Mouse (Mus musculus): Measurements from ENCODE around the gene Dst. TPM values are rescaled to one million over a fixed set of nuclear protein-coding genes. Genes with fewer than 3 reads are reported as not detected.

Dst gene
- total and polyA plus RNA-seq, 3 experiments: 0.08 to 0.60 TPM; not detected in 1

GRCm38 (mm10) chr1:34158822-34159221, 250.8 kb downstream of the Dst start:
- H3K79me2 ChIP-seq (ENCODE audit: control insufficient read depth, insufficient read depth, low read length, poor library complexity): no peaks in the 10 kb centered on the region
- no peaks in the 10 kb centered on the region for H3K9me3 ChIP-seq (replicated peaks; ENCODE audit: insufficient read depth, low read length)
- no peak overlapping the region for H3K27ac ChIP-seq (ENCODE audit: control insufficient read depth, low read depth, low read length)
- no peak for TF ChIP-seq HCFC1 (IDR thresholded peaks at IDR 0.05; ENCODE audit: low read depth, low read length)
- H3K4me1 ChIP-seq (ENCODE audit: control insufficient read depth in 1 of 2, insufficient read depth in 2 of 2, low read length in 2 of 2): no peaks in the 10 kb centered on the region
- no peaks in the 10 kb centered on the region for H3K27me3 ChIP-seq (ENCODE audit: control insufficient read depth in 1 of 2, insufficient read depth in 2 of 2, low read length in 2 of 2)
- H3K36me3 ChIP-seq (ENCODE audit: control insufficient read depth in 1 of 2, insufficient read depth in 2 of 2, low read length in 2 of 2): no peaks in the 10 kb centered on the region
- no peak overlapping the region for H3K9ac ChIP-seq (ENCODE audit: control insufficient read depth, low read depth, low read length, poor library complexity, severe bottlenecking)
- DNase-seq (ENCODE audit: low read depth, low spot score): no peak
- no peak overlapping the region for H3K4me3 ChIP-seq (ENCODE audit: control insufficient read depth in 1 of 2, insufficient read depth in 1 of 2, low read depth in 2 of 2, low read length in 2 of 2)

- Histone ChIP-seq H3K9ac (ENCODE audit: control insufficient read depth, low read depth, low read length, poor library complexity, severe bottlenecking) (no peak overlapping the region), H3K27ac (ENCODE audit: control insufficient read depth, low read depth, low read length) (no peak overlapping the region), H3K79me2 (ENCODE audit: control insufficient read depth, insufficient read depth, low read length, poor library complexity) (no peaks in the 10 kb centered on the region), H3K9me3 (replicated peaks; ENCODE audit: insufficient read depth, low read length) (no peaks in the 10 kb centered on the region), H3K4me1 (ENCODE audit: control insufficient read depth in 1 of 2, insufficient read depth in 2 of 2, low read length in 2 of 2) (no peaks in the 10 kb centered on the region), H3K27me3 (ENCODE audit: control insufficient read depth in 1 of 2, insufficient read depth in 2 of 2, low read length in 2 of 2) (no peaks in the 10 kb centered on the region), H3K36me3 (ENCODE audit: control insufficient read depth in 1 of 2, insufficient read depth in 2 of 2, low read length in 2 of 2) (no peaks in the 10 kb centered on the region), H3K4me3 (ENCODE audit: control insufficient read depth in 1 of 2, insufficient read depth in 1 of 2, low read depth in 2 of 2, low read length in 2 of 2) (no peak overlapping the region)
- no peak for DNase-seq (ENCODE audit: low read depth, low spot score)
- TF ChIP-seq MAZ (IDR thresholded peaks at IDR 0.05; ENCODE audit: low read depth, low read length) (no peak), POLR2AphosphoS5 (IDR thresholded peaks at IDR 0.05; ENCODE audit: borderline replicate concordance, low read depth, low read length) (no peak), MEF2A (IDR thresholded peaks at IDR 0.05; ENCODE audit: extremely low read depth, insufficient replicate concordance, low read depth, low read length, poor library complexity, severe bottlenecking) (no peak), MAX (IDR thresholded peaks at IDR 0.05; ENCODE audit: low read length) (no peak), CHD1 (IDR thresholded peaks at IDR 0.05; ENCODE audit: low read depth, low read length) (no peak), ZC3H11A (IDR thresholded peaks at IDR 0.05; ENCODE audit: low read depth, low read length) (no peak), MYB (IDR thresholded peaks at IDR 0.05; ENCODE audit: low read depth, low read length) (no peak), GATA1 (IDR thresholded peaks at IDR 0.05; ENCODE audit: low read depth, low read length) (no peak), EP300 (IDR thresholded peaks at IDR 0.05; ENCODE audit: low read depth in 1 of 2, low read length in 2 of 2) (no peak), GABPA (IDR thresholded peaks at IDR 0.05; ENCODE audit: low read depth, low read length) (no peak), TCF12 (IDR thresholded peaks at IDR 0.05; ENCODE audit: low read depth, low read length) (no peak), JUND (IDR thresholded peaks at IDR 0.05; ENCODE audit: low read depth, low read length) (no peak), CTCF (IDR thresholded peaks at IDR 0.05 in 2 of 3, conservative IDR thresholded peaks at IDR 0.05 in 1 of 3; ENCODE audit: control insufficient read depth in 1 of 3, insufficient read depth in 1 of 3, low read depth in 2 of 3, low read length in 3 of 3, poor library complexity in 1 of 3, severe bottlenecking in 1 of 3) (no peak), BHLHE40 (IDR thresholded peaks at IDR 0.05; ENCODE audit: borderline replicate concordance, low read depth, low read length) (no peak), TBP (IDR thresholded peaks at IDR 0.05; ENCODE audit: low read depth, low read length) (no peak), ZNF384 (IDR thresholded peaks at IDR 0.05; ENCODE audit: low read depth, low read length) (no peak), CHD2 (IDR thresholded peaks at IDR 0.05; ENCODE audit: low read length) (no peak), USF2 (IDR thresholded peaks at IDR 0.05; ENCODE audit: borderline replicate concordance in 1 of 2, insufficient read depth in 1 of 2, low read depth in 1 of 2, low read length in 2 of 2) (no peak)
These were observed 251.9 kb downstream of the Dst start for GRCm38 (mm10) chr1:34159898-34160297.

All from MEL (cell line).